Mouse (Mus musculus) liver, adult 2 months (tissue): ENCODE measurements around the gene Hist1h3g. TPM values are rescaled to one million over a fixed set of nuclear protein-coding genes. Genes with fewer than 3 reads are reported as not detected.
A peak's percentile ranks its signal among the peaks of the same experiment; 100 is the strongest.

Experiments
- DNase-seq: peaks from one replicate; pipeline ENCODE4 v3.0.0-alpha.2; 2011; ENCODE audit warnings: low read depth, low spot score; ENCODE audit errors: extremely low read depth
- H3K27ac ChIP-seq: fragments of 200-500 bp; replicated peaks from 2 replicates; pipeline ENCODE4 v1.5.1; 2012; ENCODE audit warnings: low read depth, mild to moderate bottlenecking, control low read depth, inconsistent platforms, low read length; ENCODE audit not compliant: insufficient read depth
- H3K27me3 ChIP-seq: fragments of 200-500 bp; 2 replicates; pipeline ENCODE4 v1.6.1; 2012; ENCODE audit warnings: mild to moderate bottlenecking, moderate library complexity, low read length, inconsistent platforms; ENCODE audit not compliant: control insufficient read depth, insufficient read depth
- H3K36me3 ChIP-seq: fragments of 200-500 bp; 2 replicates; pipeline ENCODE4 v1.6.1; 2012; ENCODE audit warnings: low read length, inconsistent platforms; ENCODE audit not compliant: control insufficient read depth, insufficient read depth
- H3K4me1 ChIP-seq: fragments of 200-500 bp; 2 replicates; pipeline ENCODE4 v1.6.1; 2011; ENCODE audit warnings: low read length; ENCODE audit not compliant: control insufficient read depth, insufficient read depth
- H3K4me3 ChIP-seq: fragments of 200-500 bp; 2 replicates; pipeline ENCODE4 v1.5.1; 2011; ENCODE audit warnings: low read depth, mild to moderate bottlenecking, control low read depth, low read length, moderate library complexity; ENCODE audit not compliant: insufficient read depth
- H3K79me2 ChIP-seq: fragments of 200-500 bp; 2 replicates; pipeline ENCODE4 v1.6.1; 2012; ENCODE audit warnings: inconsistent platforms, mild to moderate bottlenecking, low read length, moderate library complexity; ENCODE audit not compliant: control insufficient read depth, insufficient read depth
- H3K9ac ChIP-seq: fragments of 200-500 bp; 2 replicates; pipeline ENCODE4 v1.6.1; 2012; ENCODE audit warnings: low read depth, mild to moderate bottlenecking, control low read depth, inconsistent platforms, low read length
- CTCF ChIP-seq: fragments of 200-500 bp; IDR thresholded peaks from 2 replicates; pipeline ENCODE4 v1.5.1; 2011; ENCODE audit warnings: low read depth, low read length, control low read depth
- POLR2A ChIP-seq: fragments of 200-500 bp; IDR thresholded peaks from 2 replicates; pipeline ENCODE4 v1.6.1; 2011; ENCODE audit warnings: low read length, control low read depth; ENCODE audit not compliant: insufficient read depth; ENCODE audit errors: extremely low read depth
- WGBS: fragments of 180-500 bp; shearing (Covaris S2); methylation state at CpG from one replicate; pipeline ENCODE4 v1.1.7; 2018; 5-methylcytosine and 5-hydroxymethylcytosine counted together
- polyA plus RNA-seq: library from polyadenylated mRNA; depleted of rRNA; stranded (reverse); fragments of >200 nt; gene quantifications from 2 replicates; pipeline ENCODE4 v1.2.3, GENCODE M21; 2012
- total RNA-seq: library from RNA; depleted of rRNA; stranded (reverse); fragments of >200 nt; gene quantifications from 2 replicates; pipeline ENCODE4 v1.2.3, GENCODE M21; 2014

Hist1h3g gene
- total and polyA plus RNA-seq, 2 experiments: 0.26 to 5.6 TPM

GRCm38 (mm10) chr13:23516822-23517602 lies 18.2 kb upstream of the Hist1h3g start:
- peak overlapping the region; percentile 46; the same call in 1 of the 2 replicates for H3K27ac ChIP-seq
- H3K36me3 ChIP-seq: no peaks in the 10 kb centered on the region
- TF ChIP-seq CTCF (no peak), POLR2A (no peak)
- H3K27me3 ChIP-seq: no peaks in the 10 kb centered on the region
- peak overlapping the region; percentile 55 for H3K4me3 ChIP-seq
- H3K9ac ChIP-seq: peak overlapping the region; percentile 56
- DNase-seq: peak; percentile 79
- under 1% methylated on average over 19 of the region's 19 CpGs for WGBS
- peaks cover 2% of the 10 kb centered on the region; the same call in 1 of the 2 replicates for H3K4me1 ChIP-seq
- no peaks in the 10 kb centered on the region for H3K79me2 ChIP-seq

GRCm38 (mm10) chr13:23517603-23518294 lies 17.5 kb upstream of the Hist1h3g start:
- Histone ChIP-seq H3K4me1 (peaks cover 2% of the 10 kb centered on the region; the same call in 1 of the 2 replicates), H3K27ac (no peak overlapping the region), H3K9ac (no peak overlapping the region), H3K27me3 (no peaks in the 10 kb centered on the region), H3K36me3 (no peaks in the 10 kb centered on the region), H3K4me3 (peak overlapping the region; percentile 55), H3K79me2 (no peaks in the 10 kb centered on the region)
- peak; percentile 84 for DNase-seq
- under 1% methylated on average over 27 of the region's 27 CpGs for WGBS
- TF ChIP-seq CTCF (no peak), POLR2A (no peak)

- under 1% methylated on average over 6 of the region's 6 CpGs for WGBS
- Histone ChIP-seq H3K79me2 (no peaks in the 10 kb centered on the region), H3K36me3 (no peaks in the 10 kb centered on the region), H3K9ac (no peak overlapping the region), H3K27me3 (no peaks in the 10 kb centered on the region), H3K4me3 (peak overlapping the region; percentile 47; the same call in 1 of the 2 replicates), H3K27ac (no peak overlapping the region), H3K4me1 (peaks cover 2% of the 10 kb centered on the region; the same call in 1 of the 2 replicates)
- TF ChIP-seq POLR2A: no peak
- TF ChIP-seq CTCF: no peak
- no peak for DNase-seq
Observed at GRCm38 (mm10) chr13:23518295-23518603, 17.0 kb upstream of the Hist1h3g start.

- DNase-seq: peak; percentile 77
- 1% methylated on average over 6 of the region's 6 CpGs for WGBS
- no peak overlapping the region for H3K9ac ChIP-seq
- no peaks in the 10 kb centered on the region for H3K27me3 ChIP-seq
- no peaks in the 10 kb centered on the region for H3K36me3 ChIP-seq
- H3K4me1 ChIP-seq: peaks cover 2% of the 10 kb centered on the region; the same call in 1 of the 2 replicates
- TF ChIP-seq POLR2A (no peak), CTCF (no peak)
- H3K27ac ChIP-seq: no peak overlapping the region
- no peaks in the 10 kb centered on the region for H3K79me2 ChIP-seq
- H3K4me3 ChIP-seq: peak overlapping the region; percentile 24; the same call in 1 of the 2 replicates
Observed at GRCm38 (mm10) chr13:23518885-23519284, 16.3 kb upstream of the Hist1h3g start.

- Histone ChIP-seq H3K9ac (no peak overlapping the region), H3K27me3 (no peaks in the 10 kb centered on the region), H3K36me3 (no peaks in the 10 kb centered on the region), H3K79me2 (no peaks in the 10 kb centered on the region), H3K27ac (no peak overlapping the region), H3K4me1 (peaks cover 2% of the 10 kb centered on the region; the same call in 1 of the 2 replicates), H3K4me3 (peak overlapping the region; percentile 28; the same call in 1 of the 2 replicates)
- TF ChIP-seq CTCF: no peak
- TF ChIP-seq POLR2A: no peak
- peak; percentile 70 for DNase-seq
- under 1% methylated on average over 10 of the region's 10 CpGs for WGBS
Observed at GRCm38 (mm10) chr13:23519416-23519815, 15.8 kb upstream of the Hist1h3g start.
